Mouse (Mus musculus): Measurements from ENCODE around the gene Uchl3. TPM values are rescaled to one million over a fixed set of nuclear protein-coding genes. Genes with fewer than 3 reads are reported as not detected.

The Uchl3 gene
- 171 and 172 TPM in 2 replicates for polyA plus RNA-seq (2016; fragmentation: Nextera tagmentation; extraction: Ambion mirVana)

DNA sequence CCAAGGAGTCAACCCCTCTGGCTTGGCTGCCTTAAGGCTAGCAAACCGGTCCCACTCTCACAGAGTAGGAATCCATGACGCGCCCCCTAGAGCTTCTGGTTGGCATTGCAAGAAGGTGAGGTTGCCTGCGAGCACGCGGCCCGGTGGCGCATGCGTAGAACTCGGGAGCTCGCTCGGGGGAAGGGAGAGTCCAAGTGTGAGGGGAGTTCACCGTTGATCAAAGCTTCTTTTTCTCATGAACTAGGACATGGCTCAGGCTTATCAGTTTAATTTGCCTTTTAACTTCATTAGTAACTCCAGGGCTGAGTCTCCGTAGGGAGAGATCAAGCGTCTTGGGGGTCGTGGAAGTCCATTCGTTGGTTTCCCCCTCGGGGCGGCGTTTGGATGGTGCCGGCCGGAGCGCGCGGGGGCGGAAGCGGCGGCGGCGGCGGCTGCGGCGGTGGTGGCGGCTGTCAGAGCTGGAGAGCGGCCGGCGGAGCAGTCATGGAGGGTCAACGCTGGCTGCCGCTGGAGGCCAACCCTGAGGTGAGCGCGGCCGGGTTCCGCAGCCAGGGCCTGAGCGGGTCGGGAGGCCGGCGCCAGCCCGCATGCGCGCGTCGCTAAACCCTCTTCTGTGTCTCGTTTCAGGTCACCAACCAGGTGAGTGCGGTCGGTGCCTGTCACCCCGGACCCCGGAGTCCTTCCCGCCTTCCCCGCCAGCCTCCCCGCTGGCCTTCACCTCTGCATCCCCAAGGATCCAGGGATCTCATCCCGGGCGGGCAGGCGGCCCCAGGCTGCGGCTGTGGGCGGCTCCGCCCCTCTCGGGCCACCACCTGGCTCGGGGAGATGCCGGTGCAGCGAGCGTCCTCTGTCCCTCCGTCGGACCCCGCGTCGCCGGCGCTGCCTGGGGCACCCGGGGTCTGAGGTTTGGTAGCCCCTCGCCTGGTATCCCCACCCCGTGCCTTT, at the start of gene Uchl3:
Gene Uchl3, plus strand, starts transcription at position 387 of the 945 bp plus-strand sequence.
- Histone ChIP-seq H3K27me3 (ENCODE audit: insufficient read depth, poor library complexity, severe bottlenecking) (no peaks in the 10 kb centered on the region), H3K4me3 (peak within 1 kb of the TSS; percentile 96), H3K27ac (peak within 1 kb of the TSS; percentile 96), H3K9me3 (no peaks in the 10 kb centered on the region), H3K4me1 (replicated peaks) (peaks cover 9% of the 10 kb centered on the region), H3K36me3 (peaks cover 4% of the 10 kb centered on the region; the same call in 1 of the 2 replicates)
- WGBS: under 1% methylated on average over 81 of the region's 81 CpGs
- peak; percentile 97 for DNase-seq (ENCODE audit: low spot score)

DNA sequence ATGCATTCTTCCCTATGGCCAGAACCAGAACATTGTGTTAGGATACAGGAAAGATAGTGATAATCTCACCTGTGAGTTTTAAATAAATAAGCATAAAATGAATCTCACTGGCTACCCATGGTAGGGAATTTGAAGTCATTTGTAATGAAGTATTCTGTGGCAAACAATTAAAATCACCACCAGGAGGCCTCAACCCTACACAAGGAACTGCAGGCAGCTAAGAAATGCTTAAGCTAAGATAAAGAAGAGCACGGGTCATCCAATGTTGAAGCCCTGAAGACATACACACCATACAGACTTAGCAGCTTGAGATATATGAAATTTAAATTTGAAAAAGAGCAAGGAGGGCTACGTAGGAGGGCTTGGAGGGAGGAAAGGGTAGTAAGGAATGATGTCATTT, 47.9 kb upstream of the Uchl3 start:
- WGBS: 60% methylated on average over 2 of the region's 2 CpGs
- H3K9me3 ChIP-seq: no peaks in the 10 kb centered on the region
- no peak for DNase-seq (ENCODE audit: low spot score)
- no peaks in the 10 kb centered on the region for H3K36me3 ChIP-seq
- H3K27ac ChIP-seq: no peak overlapping the region
- H3K27me3 ChIP-seq (ENCODE audit: insufficient read depth, poor library complexity, severe bottlenecking): peaks cover 20% of the 10 kb centered on the region
- H3K4me3 ChIP-seq: no peak overlapping the region
- peaks cover 25% of the 10 kb centered on the region for H3K4me1 ChIP-seq (replicated peaks)

GRCm38 (mm10) chr14:101607631-101608518, 45.9 kb upstream of the Uchl3 start:
- peaks cover 21% of the 10 kb centered on the region for H3K4me1 ChIP-seq (replicated peaks)
- H3K27me3 ChIP-seq (ENCODE audit: insufficient read depth, poor library complexity, severe bottlenecking): peaks cover 20% of the 10 kb centered on the region
- no peaks in the 10 kb centered on the region for H3K36me3 ChIP-seq
- peak; percentile 61 for DNase-seq (ENCODE audit: low spot score)
- no peaks in the 10 kb centered on the region for H3K9me3 ChIP-seq
- WGBS: under 1% methylated on average over 62 of the region's 62 CpGs
- H3K27ac ChIP-seq: peak overlapping the region; percentile 86
- H3K4me3 ChIP-seq: peak overlapping the region; percentile 80

- H3K36me3 ChIP-seq: no peaks in the 10 kb centered on the region
- H3K27me3 ChIP-seq (ENCODE audit: insufficient read depth, poor library complexity, severe bottlenecking): peaks cover 20% of the 10 kb centered on the region
- WGBS: under 1% methylated on average over 62 of the region's 62 CpGs
- no peaks in the 10 kb centered on the region for H3K9me3 ChIP-seq
- H3K27ac ChIP-seq: peak within 1 kb of the TSS; percentile 86
- peak; percentile 82 for DNase-seq (ENCODE audit: low spot score)
- peak within 1 kb of the TSS; percentile 80 for H3K4me3 ChIP-seq
- H3K4me1 ChIP-seq (replicated peaks): peaks cover 22% of the 10 kb centered on the region
Observed at GRCm38 (mm10) chr14:101608519-101609368, 45.0 kb upstream of the Uchl3 start, which contains the start of gene Tbc1d4. Gene Tbc1d4, minus strand, starts transcription at chr14:101609191.

DNA sequence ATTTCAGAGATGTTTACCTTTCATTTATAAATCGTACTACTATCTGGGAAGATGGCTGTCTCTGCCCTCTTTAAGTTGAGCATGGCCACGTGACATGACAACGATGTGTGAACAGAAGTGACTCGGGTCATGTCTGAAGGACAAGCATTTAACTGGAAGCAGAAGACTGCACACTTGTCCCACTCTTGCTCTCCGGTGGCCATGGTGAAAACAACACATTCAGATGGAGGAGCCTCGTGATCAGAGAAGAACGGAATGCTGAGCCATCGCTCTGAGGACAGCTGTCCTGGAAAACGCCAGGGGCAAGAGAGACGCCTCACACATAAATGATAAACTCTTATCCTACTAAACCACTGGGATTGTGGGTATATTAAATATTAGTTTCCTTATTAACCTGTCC, 43.1 kb upstream of the Uchl3 start:
- Histone ChIP-seq H3K27ac (no peak overlapping the region), H3K36me3 (no peaks in the 10 kb centered on the region), H3K27me3 (ENCODE audit: insufficient read depth, poor library complexity, severe bottlenecking) (peaks cover 20% of the 10 kb centered on the region), H3K4me1 (replicated peaks) (peaks cover 22% of the 10 kb centered on the region), H3K4me3 (no peak overlapping the region), H3K9me3 (no peaks in the 10 kb centered on the region)
- no peak for DNase-seq (ENCODE audit: low spot score)
- 86% methylated on average over 10 of the region's 10 CpGs for WGBS

DNA sequence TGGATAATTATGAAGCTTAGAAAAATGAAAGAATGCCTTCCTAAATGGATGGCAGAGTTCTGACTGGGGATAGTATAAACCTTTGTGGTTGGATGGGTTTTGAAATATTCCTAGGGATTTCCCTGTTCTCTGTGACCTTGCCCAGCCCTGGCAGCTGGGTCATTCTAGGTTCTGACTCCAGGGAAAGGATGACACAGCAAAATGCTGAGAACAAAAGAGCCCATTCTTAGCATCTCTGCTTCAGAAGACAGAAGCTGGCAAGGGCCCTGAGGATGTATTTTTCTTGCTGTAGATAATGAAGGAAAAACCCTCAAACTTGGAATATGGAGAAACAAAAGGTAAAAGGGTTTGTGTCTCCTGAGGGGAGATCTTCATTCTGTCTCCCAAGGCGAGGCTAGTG, 40.6 kb upstream of the Uchl3 start:
- Histone ChIP-seq H3K9me3 (no peaks in the 10 kb centered on the region), H3K27ac (no peak overlapping the region), H3K4me3 (no peak overlapping the region), H3K4me1 (replicated peaks) (peaks cover 11% of the 10 kb centered on the region; the same call in 1 of the 2 replicates), H3K27me3 (ENCODE audit: insufficient read depth, poor library complexity, severe bottlenecking) (peaks cover 3% of the 10 kb centered on the region), H3K36me3 (no peaks in the 10 kb centered on the region)
- DNase-seq (ENCODE audit: low spot score): no peak
- WGBS: 72% methylated on average over 1 of the region's 1 CpGs

GRCm38 (mm10) chr14:101616178-101616577, 37.6 kb upstream of the Uchl3 start:
- Histone ChIP-seq H3K9me3 (no peaks in the 10 kb centered on the region), H3K4me1 (replicated peaks) (peaks cover 4% of the 10 kb centered on the region; the same call in 1 of the 2 replicates), H3K4me3 (no peak overlapping the region), H3K36me3 (no peaks in the 10 kb centered on the region), H3K27me3 (ENCODE audit: insufficient read depth, poor library complexity, severe bottlenecking) (no peaks in the 10 kb centered on the region), H3K27ac (no peak overlapping the region)
- no peak for DNase-seq (ENCODE audit: low spot score)
- 75% methylated on average over 9 of the region's 9 CpGs for WGBS

- H3K4me3 ChIP-seq: no peak overlapping the region
- WGBS: 91% methylated on average over 5 of the region's 5 CpGs
Observed at GRCm38 (mm10) chr14:101617680-101618079, 36.1 kb upstream of the Uchl3 start.

GRCm38 (mm10) chr14:101630548-101630947, 23.2 kb upstream of the Uchl3 start:
- Histone ChIP-seq H3K27me3 (ENCODE audit: insufficient read depth, poor library complexity, severe bottlenecking) (no peaks in the 10 kb centered on the region), H3K4me1 (replicated peaks) (no peaks in the 10 kb centered on the region), H3K36me3 (peaks cover 39% of the 10 kb centered on the region), H3K4me3 (no peak overlapping the region), H3K9me3 (no peaks in the 10 kb centered on the region), H3K27ac (no peak overlapping the region)
- 81% methylated on average over 2 of the region's 2 CpGs for WGBS
- no peak for DNase-seq (ENCODE audit: low spot score)

More at GRCm38 (mm10) chr14:101617680-101618079, 36.1 kb upstream of the Uchl3 start:
- H3K27me3 ChIP-seq (ENCODE audit: insufficient read depth, poor library complexity, severe bottlenecking): no peaks in the 10 kb centered on the region
- no peak overlapping the region for H3K27ac ChIP-seq
- H3K36me3 ChIP-seq: no peaks in the 10 kb centered on the region
- no peaks in the 10 kb centered on the region for H3K9me3 ChIP-seq
- DNase-seq (ENCODE audit: low spot score): no peak
- H3K4me1 ChIP-seq (replicated peaks): peaks cover 4% of the 10 kb centered on the region; the same call in 1 of the 2 replicates

DNA sequence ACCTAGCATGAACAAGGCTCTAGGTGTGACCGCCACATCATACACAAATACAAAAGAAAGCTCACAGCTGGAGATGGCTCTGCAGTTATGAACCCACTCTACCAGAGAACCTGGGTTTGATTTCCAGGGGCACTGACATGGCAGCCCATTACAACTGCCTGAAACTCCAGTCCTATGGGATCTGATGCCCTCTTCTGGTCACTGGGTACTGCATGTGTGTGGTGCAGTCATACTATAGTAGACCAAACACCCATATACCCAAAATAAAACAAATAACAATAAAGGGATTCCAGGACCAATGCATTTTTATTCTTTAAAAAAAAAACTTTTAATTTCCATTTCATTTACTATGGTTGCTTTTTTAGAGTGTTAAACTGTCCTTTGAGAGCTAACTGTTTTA, 18.0 kb upstream of the Uchl3 start:
- peaks cover 44% of the 10 kb centered on the region for H3K36me3 ChIP-seq
- H3K27ac ChIP-seq: no peak overlapping the region
- 90% methylated on average over 1 of the region's 1 CpGs for WGBS
- no peak for DNase-seq (ENCODE audit: low spot score)
- H3K27me3 ChIP-seq (ENCODE audit: insufficient read depth, poor library complexity, severe bottlenecking): no peaks in the 10 kb centered on the region
- H3K4me1 ChIP-seq (replicated peaks): peaks cover 8% of the 10 kb centered on the region
- H3K9me3 ChIP-seq: no peaks in the 10 kb centered on the region
- H3K4me3 ChIP-seq: no peak overlapping the region

DNA sequence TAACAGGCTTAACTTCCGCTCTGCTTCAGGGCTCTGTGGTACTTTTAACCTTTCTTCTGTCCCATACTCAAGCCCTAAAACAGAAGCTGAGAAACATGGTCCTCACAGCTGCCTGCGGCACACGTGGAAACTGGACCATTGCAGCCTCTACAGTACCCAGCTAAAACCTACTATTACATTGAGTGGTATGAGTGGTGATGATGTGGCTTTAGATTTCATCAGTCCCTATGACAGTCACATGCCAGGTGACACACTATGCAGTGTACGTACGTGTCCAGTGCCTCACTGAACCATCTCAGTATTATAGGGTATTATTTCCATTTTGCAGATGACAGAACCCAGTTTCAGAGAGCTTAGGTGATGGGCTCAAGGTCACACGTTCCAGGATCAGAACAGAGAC, 16.4 kb upstream of the Uchl3 start:
- Histone ChIP-seq H3K27ac (no peak overlapping the region), H3K9me3 (no peaks in the 10 kb centered on the region), H3K36me3 (peaks cover 35% of the 10 kb centered on the region), H3K4me3 (no peak overlapping the region), H3K4me1 (replicated peaks) (peaks cover 8% of the 10 kb centered on the region), H3K27me3 (ENCODE audit: insufficient read depth, poor library complexity, severe bottlenecking) (no peaks in the 10 kb centered on the region)
- WGBS: 89% methylated on average over 6 of the region's 6 CpGs
- no peak for DNase-seq (ENCODE audit: low spot score)
